25 mouse cellular contexts compared by ENCODE assay signal in genomic region chr12:3453554-3453953, GRCm38 (mm10). TPM values are rescaled to one million over a fixed set of nuclear protein-coding genes. Genes with fewer than 3 reads are reported as not detected.
DNase-seq lines count a peak whose midpoint lies in the region; ATAC-seq lines count a peak whose summit lies in the region.
"Had no signal": no experiment of that assay in that cellular context is flagged by ENCODE, and none has a peak within 500 bp of the region (broad histone marks: within the 10 kb centered on the region; RNA-seq: fewer than 3 reads in every experiment).

No protein-coding gene starts in this region.

- no peak overlapping the region for H3K27ac ChIP-seq in midbrain, embryonic 10.5 days (replicated peaks)
- no peak overlapping the region for H3K27ac ChIP-seq in forebrain, embryonic 11.5 days (ENCODE audit: low read depth, low read length)
- H3K27ac ChIP-seq: embryonic facial prominence, embryonic 10.5 days; embryonic facial prominence, embryonic 13.5 days; forebrain, embryonic 13.5 days; hindbrain, embryonic 12.5 days; hindbrain, embryonic 15.5 days had no signal

- no peak overlapping the region for H3K4me3 ChIP-seq in midbrain, embryonic 10.5 days
- H3K4me3 ChIP-seq in forebrain, embryonic 11.5 days (ENCODE audit: low read depth, low read length) = no peak overlapping the region
- H3K4me3 ChIP-seq: embryonic facial prominence, embryonic 10.5 days; embryonic facial prominence, embryonic 13.5 days; erythroblast, embryonic 14.5 days; forebrain, embryonic 13.5 days; hindbrain, embryonic 12.5 days; hindbrain, embryonic 15.5 days had no signal

- H3K9ac ChIP-seq in forebrain, embryonic 11.5 days (ENCODE audit: low read length) = no peak overlapping the region
- H3K9ac ChIP-seq: embryonic facial prominence, embryonic 13.5 days; forebrain, embryonic 13.5 days; hindbrain, embryonic 12.5 days; hindbrain, embryonic 15.5 days had no signal

- no peaks in the 10 kb centered on the region for H3K27me3 ChIP-seq in midbrain, embryonic 10.5 days (ENCODE audit: low read depth, poor library complexity, severe bottlenecking)
- no peaks in the 10 kb centered on the region for H3K27me3 ChIP-seq in forebrain, embryonic 11.5 days (ENCODE audit: control insufficient read depth, insufficient read depth, low read length)
- H3K27me3 ChIP-seq: embryonic facial prominence, embryonic 13.5 days; forebrain, embryonic 13.5 days; hindbrain, embryonic 12.5 days; hindbrain, embryonic 15.5 days had no signal

- 92% methylated on average over 3 of the region's 3 CpGs for WGBS in midbrain, embryonic 10.5 days
- WGBS in forebrain, embryonic 11.5 days = 87% methylated on average over 3 of the region's 3 CpGs

- DNase-seq in CD4-positive, CD25-positive, alpha-beta regulatory T cell, adult 2 months (ENCODE audit: low read depth, low spot score) = peak; percentile 9
- DNase-seq in thymus, postnatal 0 days (ENCODE audit: low spot score) = no peak
- no peak for DNase-seq in midbrain, embryonic 10.5 days (ENCODE audit: low spot score)
- no peak for DNase-seq in forebrain, embryonic 11.5 days (ENCODE audit: low spot score)
- DNase-seq: adrenal gland, postnatal 10 days; B cell, adult 2 months; cerebellum, adult 11 months; cerebellum, adult 2 months; cerebellum, adult 9-11 months; cerebellum, postnatal 25 days; embryo, embryonic 11 days; gastrocnemius, postnatal 10 days; gastrocnemius, postnatal 36 days; heart, adult 11 months had no signal

- H3K4me2 ChIP-seq in forebrain, embryonic 11.5 days (ENCODE audit: low read depth, low read length, severe bottlenecking) = no peak overlapping the region
- H3K4me2 ChIP-seq: embryonic facial prominence, embryonic 13.5 days; forebrain, embryonic 13.5 days; heart, embryonic 11.5 days; hindbrain, embryonic 12.5 days; hindbrain, embryonic 15.5 days had no signal

- ATAC-seq in activated CD4-positive, CD25-positive, alpha-beta regulatory T cell, adult 4 months = peak; percentile 69
- ATAC-seq in inflammation-experienced regulatory T-cells, adult 6 months = peak; percentile 77
- no peak for ATAC-seq in forebrain, embryonic 11.5 days (replicated peaks; ENCODE audit: low FRiP score)
- ATAC-seq: forebrain, embryonic 13.5 days; forebrain, embryonic 16.5 days; intestine, embryonic 16.5 days had no signal

- H3K9me3 ChIP-seq in midbrain, embryonic 10.5 days (replicated peaks) = no peaks in the 10 kb centered on the region
- no peaks in the 10 kb centered on the region for H3K9me3 ChIP-seq in forebrain, embryonic 11.5 days (ENCODE audit: control insufficient read depth, low read length)
- H3K9me3 ChIP-seq: embryonic facial prominence, embryonic 10.5 days; embryonic facial prominence, embryonic 13.5 days; forebrain, embryonic 13.5 days; hindbrain, embryonic 12.5 days; hindbrain, embryonic 15.5 days had no signal

- peaks cover 48% of the 10 kb centered on the region for H3K36me3 ChIP-seq in midbrain, embryonic 10.5 days
- no peaks in the 10 kb centered on the region; the same call in 1 of the 2 replicates for H3K36me3 ChIP-seq in forebrain, embryonic 11.5 days (ENCODE audit: control insufficient read depth, insufficient read depth, low read length)

- no peaks in the 10 kb centered on the region for H3K4me1 ChIP-seq in midbrain, embryonic 10.5 days
- no peaks in the 10 kb centered on the region for H3K4me1 ChIP-seq in forebrain, embryonic 11.5 days (replicated peaks; ENCODE audit: control insufficient read depth, insufficient read depth, low read length)
- H3K4me1 ChIP-seq: embryonic facial prominence, embryonic 10.5 days; embryonic facial prominence, embryonic 13.5 days; forebrain, embryonic 13.5 days; hindbrain, embryonic 12.5 days; hindbrain, embryonic 15.5 days had no signal

RNA-seq across cellular contexts. Expression of gene Asxl2, which starts 26.9 kb away (rescaled TPM):
- 10 to 100 TPM; 41.4 to 45.4 TPM for polyA plus RNA-seq in activated CD4-positive, CD25-positive, alpha-beta regulatory T cell, adult 4 months (2017; shearing (Covaris generic))
- 10 to 100 TPM; 38.8 to 56.8 (median 53.1) TPM for polyA plus RNA-seq in inflammation-experienced regulatory T-cells, adult 6 months (2017; shearing (Covaris generic))
- polyA plus RNA-seq in thymus, postnatal 0 days (2015; fragmentation: Nextera tagmentation; extraction: Ambion mirVana) = 13.5 and 17.6 TPM in 2 replicates
- polyA plus RNA-seq in midbrain, embryonic 10.5 days (2016; fragmentation: Nextera tagmentation; extraction: Ambion mirVana) = 14.0 and 15.6 TPM in 2 replicates
- polyA plus RNA-seq in forebrain, embryonic 11.5 days (2014; fragmentation: Nextera tagmentation; extraction: Ambion mirVana) = 19.7 and 22.0 TPM in 2 replicates
